Mouse (Mus musculus) liver, embryonic 14.5 days (tissue): ENCODE measurements at regions not wholly inside any gene's neighbourhood (a gene's known extent, or its start where the extent isn't known, plus 50 kb on each side); places are given as distances from the start of the nearest gene placed in this dataset.

ENCODE experiments used
- ATAC-seq: fragments of 200-750 bp; cut with Nextera tagmentation; 2 replicates; pipeline ENCODE4 v1.8.0; 2017; ENCODE audit warnings: moderate number of reproducible peaks, mild to moderate bottlenecking, moderate library complexity; ENCODE audit not compliant: insufficient read depth
- DNase-seq, 3 experiments: peaks; one replicate each; pipeline ENCODE4 v3.0.0-alpha.2; 2012 to 2013; ENCODE audit warnings: low read depth in 3 of 3, low spot score in 3 of 3
- H3K27ac ChIP-seq: fragments of 300-500 bp; sonication (generic); 2 replicates; pipeline ENCODE4 v1.5.1; 2014; ENCODE audit warnings: moderate library complexity, mild to moderate bottlenecking, control low read depth, inconsistent platforms
- H3K27me3 ChIP-seq: fragments of 300-500 bp; sonication (generic); 2 replicates; pipeline ENCODE4 v1.6.1; 2014; ENCODE audit warnings: mild to moderate bottlenecking, low read length, moderate library complexity; ENCODE audit not compliant: control insufficient read depth, insufficient read depth
- H3K36me3 ChIP-seq: fragments of 300-500 bp; sonication (generic); replicated peaks from 2 replicates; pipeline ENCODE4 v1.6.1; 2014; ENCODE audit warnings: low read depth; ENCODE audit not compliant: control insufficient read depth, insufficient read depth
- H3K4me1 ChIP-seq, 2 experiments: fragments of 200-500 bp in 1 of 2; fragments of 300-500 bp in 1 of 2; sonication (generic) in 1 of 2; replicated peaks; 2 replicates each; pipeline ENCODE4 v1.6.1; 2012 to 2014; ENCODE audit warnings: antibody characterized with exemption in 1 of 2, inconsistent platforms in 1 of 2, low read length in 1 of 2; ENCODE audit not compliant: control insufficient read depth in 2 of 2, insufficient read depth in 2 of 2
- H3K4me2 ChIP-seq: fragments of 300-500 bp; sonication (generic); 2 replicates; pipeline ENCODE4 v1.6.1; 2014; ENCODE audit warnings: low read depth, mild to moderate bottlenecking, control low read depth, moderate library complexity
- H3K4me3 ChIP-seq, 2 experiments: fragments of 200-500 bp in 1 of 2; fragments of 300-500 bp in 1 of 2; sonication (generic) in 1 of 2; 2 replicates each; pipeline ENCODE4 v1.5.1; 2012 to 2014; ENCODE audit warnings: low read depth in 2 of 2, low read length in 2 of 2, mild to moderate bottlenecking in 2 of 2, control low read depth in 1 of 2, inconsistent platforms in 1 of 2, moderate library complexity in 1 of 2; ENCODE audit not compliant: insufficient read depth in 1 of 2
- H3K9ac ChIP-seq: fragments of 300-500 bp; sonication (generic); replicated peaks from 2 replicates; pipeline ENCODE4 v1.6.1; 2014; ENCODE audit warnings: mild to moderate bottlenecking, control low read depth, moderate library complexity
- H3K9me3 ChIP-seq: fragments of 300-500 bp; sonication (generic); 2 replicates; pipeline ENCODE4 v1.6.1; 2016; ENCODE audit warnings: low read length, mixed read lengths; ENCODE audit not compliant: control insufficient read depth
- CTCF ChIP-seq: IDR thresholded peaks from 2 replicates; pipeline ENCODE4 v1.5.1; 2016; ENCODE audit warnings: antibody characterized with exemption, low read depth, control low read depth
- EP300 ChIP-seq: IDR thresholded peaks from 2 replicates; pipeline ENCODE4 v1.6.1; 2016; ENCODE audit warnings: antibody characterized with exemption, low read depth
- WGBS: fragments of 180-500 bp; shearing (Covaris S2); extraction: QIAGEN DNeasy Blood & Tissue Kit; methylation state at CpG from one replicate; pipeline ENCODE4 v1.1.7; 2014; ENCODE audit not compliant: insufficient replicate concordance; 5-methylcytosine and 5-hydroxymethylcytosine counted together

- no peak for TF ChIP-seq EP300
- TF ChIP-seq CTCF = peak; percentile 64
- no peak for DNase-seq
- Histone ChIP-seq H3K4me3 (no peak overlapping the region), H3K27ac (no peak overlapping the region), H3K9me3 (no peaks in the 10 kb centered on the region), H3K36me3 (no peaks in the 10 kb centered on the region), H3K4me1 (no peaks in the 10 kb centered on the region), H3K9ac (no peak overlapping the region), H3K4me2 (no peak overlapping the region), H3K27me3 (no peaks in the 10 kb centered on the region)
- 53% methylated on average over 8 of the region's 8 CpGs for WGBS
- ATAC-seq = no peak
Observed at GRCm38 (mm10) chr5:125964039-125964438, 432.5 kb downstream of the Tmem132b start.

- TF ChIP-seq EP300 (no peak), CTCF (no peak)
- Histone ChIP-seq H3K27me3 (no peaks in the 10 kb centered on the region), H3K4me2 (no peak overlapping the region), H3K9me3 (no peaks in the 10 kb centered on the region; the same call in 1 of the 2 replicates), H3K27ac (no peak overlapping the region), H3K9ac (no peak overlapping the region), H3K4me3 (no peak overlapping the region), H3K4me1 (no peaks in the 10 kb centered on the region), H3K36me3 (no peaks in the 10 kb centered on the region)
- 50% methylated on average over 4 of the region's 4 CpGs for WGBS
- no peak for DNase-seq
- no peak for ATAC-seq
Observed at GRCm38 (mm10) chr5:125968151-125968550, 436.6 kb downstream of the Tmem132b start.

DNA sequence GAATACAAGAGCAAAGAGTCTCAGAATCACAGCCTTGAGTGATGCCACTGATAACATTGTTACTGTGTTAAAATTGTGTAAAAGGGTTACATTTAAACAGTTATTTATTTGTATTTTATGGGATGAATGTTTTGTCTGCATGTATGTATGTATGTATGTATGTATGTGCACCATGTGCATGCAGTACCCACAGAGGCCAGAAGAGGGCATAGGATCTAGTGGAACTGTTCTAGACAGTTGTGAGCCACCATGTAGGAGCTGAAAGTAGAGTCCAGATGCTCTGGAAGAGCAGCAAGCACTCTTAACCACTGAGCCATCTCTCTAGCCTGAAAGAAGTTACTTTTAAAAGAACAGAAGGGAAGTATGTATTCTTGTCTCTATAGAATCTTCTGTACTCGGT, 442.5 kb downstream of the Tmem132b start:
- H3K4me3 ChIP-seq = no peak overlapping the region
- H3K9me3 ChIP-seq = no peaks in the 10 kb centered on the region; the same call in 1 of the 2 replicates
- DNase-seq = no peak
- H3K9ac ChIP-seq = no peak overlapping the region
- H3K27ac ChIP-seq = no peak overlapping the region
- 48% methylated on average over 1 of the region's 1 CpGs for WGBS
- TF ChIP-seq EP300 (no peak), CTCF (peak; percentile 13; the same call in 1 of the 2 replicates)
- H3K4me2 ChIP-seq = no peak overlapping the region
- no peaks in the 10 kb centered on the region for H3K36me3 ChIP-seq
- no peak for ATAC-seq
- no peaks in the 10 kb centered on the region for H3K4me1 ChIP-seq
- no peaks in the 10 kb centered on the region for H3K27me3 ChIP-seq

- Histone ChIP-seq H3K4me2 (no peak overlapping the region), H3K27me3 (no peaks in the 10 kb centered on the region), H3K4me3 (no peak overlapping the region), H3K36me3 (no peaks in the 10 kb centered on the region), H3K9me3 (no peaks in the 10 kb centered on the region), H3K4me1 (no peaks in the 10 kb centered on the region), H3K9ac (no peak overlapping the region), H3K27ac (no peak overlapping the region)
- 72% methylated on average over 6 of the region's 6 CpGs for WGBS
- TF ChIP-seq CTCF = no peak
- TF ChIP-seq EP300 = no peak
- DNase-seq = no peak
- ATAC-seq = no peak
Observed at GRCm38 (mm10) chr5:125979801-125980200, 448.2 kb downstream of the Tmem132b start.

GRCm38 (mm10) chr5:125985356-125985755, 453.8 kb downstream of the Tmem132b start:
- Histone ChIP-seq H3K27me3 (no peaks in the 10 kb centered on the region), H3K27ac (no peak overlapping the region), H3K4me1 (no peaks in the 10 kb centered on the region), H3K36me3 (no peaks in the 10 kb centered on the region), H3K9ac (no peak overlapping the region), H3K9me3 (no peaks in the 10 kb centered on the region), H3K4me3 (no peak overlapping the region), H3K4me2 (no peak overlapping the region)
- no peak for ATAC-seq
- DNase-seq = no peak
- TF ChIP-seq EP300 = no peak
- TF ChIP-seq CTCF = no peak
